ENCODE assay signal across 10 mouse cellular contexts in the genomic region with DNA sequence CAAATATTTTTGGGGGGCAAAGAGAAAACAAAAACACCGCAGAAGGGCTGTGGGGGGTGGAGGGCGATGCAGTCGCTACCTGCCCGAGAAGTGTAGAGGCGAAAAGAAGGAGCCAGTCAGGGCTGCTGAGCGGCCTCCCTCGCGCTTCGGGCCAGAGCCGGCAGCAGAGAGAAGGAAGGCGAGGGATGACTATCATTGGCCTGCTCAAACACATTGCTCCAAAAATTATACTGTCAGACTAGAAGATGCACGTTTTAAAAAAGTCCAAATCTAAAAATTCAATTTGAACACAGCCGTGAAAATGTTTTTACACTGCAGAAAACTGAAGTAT. TPM values are rescaled to one million over a fixed set of nuclear protein-coding genes. Genes with fewer than 3 reads are reported as not detected.
DNase-seq lines count a peak whose midpoint lies in the region; ATAC-seq and TF ChIP-seq lines count a peak whose summit lies in the region.
"Had no signal": no experiment of that assay in that cellular context is flagged by ENCODE, and none has a peak within 500 bp of the region (broad histone marks: within the 10 kb centered on the region; RNA-seq: fewer than 3 reads in every experiment).

No protein-coding gene starts in this region.

- 0 out of 2 replicates have a peak overlapping the region, but pooled peaks have one; percentile 2 for H3K4me2 ChIP-seq in kidney, embryonic 15.5 days
- peak overlapping the region; percentile 37 for H3K4me2 ChIP-seq in embryonic facial prominence, embryonic 13.5 days
- peak overlapping the region; percentile 43 for H3K4me2 ChIP-seq in forebrain, embryonic 15.5 days (replicated peaks)
- H3K4me2 ChIP-seq in myocyte (ENCODE audit: low read depth) = peak overlapping the region; percentile 92
- no peak overlapping the region for H3K4me2 ChIP-seq in lung, postnatal 0 days (replicated peaks; ENCODE audit: low read depth, low read length)

- no peak overlapping the region for H3K27ac ChIP-seq in kidney, embryonic 15.5 days
- H3K27ac ChIP-seq in embryonic facial prominence, embryonic 13.5 days = 0 out of 2 replicates have a peak overlapping the region, but pooled peaks have one; percentile 5
- peak overlapping the region; percentile 97 for H3K27ac ChIP-seq in forebrain, embryonic 15.5 days (replicated peaks)
- no peak overlapping the region for H3K27ac ChIP-seq in lung, postnatal 0 days (ENCODE audit: low read length)

- no peak overlapping the region for H3ac ChIP-seq in myocyte (ENCODE audit: control insufficient read depth, insufficient read length)

- H3K9me3 ChIP-seq in kidney, embryonic 15.5 days (replicated peaks) = no peaks in the 10 kb centered on the region
- no peaks in the 10 kb centered on the region for H3K9me3 ChIP-seq in embryonic facial prominence, embryonic 13.5 days
- H3K9me3 ChIP-seq in forebrain, embryonic 15.5 days = no peaks in the 10 kb centered on the region
- H3K9me3 ChIP-seq in lung, postnatal 0 days (ENCODE audit: low read length) = no peaks in the 10 kb centered on the region

- no peak for TF ChIP-seq CTCF in lung, postnatal 0 days (IDR thresholded peaks at IDR 0.05)

- no peak for ATAC-seq in kidney, embryonic 15.5 days (replicated peaks; ENCODE audit: low FRiP score)
- no peak for ATAC-seq in embryonic facial prominence, embryonic 13.5 days (ENCODE audit: insufficient number of reproducible peaks, insufficient read depth, low FRiP score, low TSS enrichment, low read depth)
- peak; percentile 14 for ATAC-seq in forebrain, embryonic 15.5 days (replicated peaks)
- no peak for ATAC-seq in lung, postnatal 0 days

- WGBS in kidney, embryonic 15.5 days = 11% methylated on average over 13 of the region's 13 CpGs
- 13% methylated on average over 13 of the region's 13 CpGs for WGBS in embryonic facial prominence, embryonic 13.5 days
- 7% methylated on average over 13 of the region's 13 CpGs for WGBS in forebrain, embryonic 15.5 days
- WGBS in lung, postnatal 0 days = 57% methylated on average over 13 of the region's 13 CpGs

- no peak overlapping the region for H3K9ac ChIP-seq in kidney, embryonic 15.5 days
- no peak overlapping the region for H3K9ac ChIP-seq in embryonic facial prominence, embryonic 13.5 days
- peak overlapping the region; percentile 65 for H3K9ac ChIP-seq in forebrain, embryonic 15.5 days (replicated peaks)
- H3K9ac ChIP-seq in lung, postnatal 0 days (replicated peaks; ENCODE audit: low read depth) = no peak overlapping the region

- DNase-seq in kidney, postnatal 10 days = no peak
- DNase-seq in urinary bladder, postnatal 36 days (ENCODE audit: low spot score in 2 of 2) = no peak
- no peak for DNase-seq in lung, postnatal 0 days (ENCODE audit: low spot score)
- DNase-seq: cerebellum, adult 9-10 months; kidney, adult 9 months; thymus, adult 18-20 months had no signal

- H3K4me1 ChIP-seq in kidney, embryonic 15.5 days = peaks cover 33% of the 10 kb centered on the region
- peaks cover 82% of the 10 kb centered on the region for H3K4me1 ChIP-seq in embryonic facial prominence, embryonic 13.5 days
- H3K4me1 ChIP-seq in forebrain, embryonic 15.5 days = peaks cover 94% of the 10 kb centered on the region
- H3K4me1 ChIP-seq in lung, postnatal 0 days (ENCODE audit: insufficient read depth, low read depth, low read length) = peaks cover 16% of the 10 kb centered on the region

- H3K36me3 ChIP-seq in kidney, embryonic 15.5 days = no peaks in the 10 kb centered on the region
- H3K36me3 ChIP-seq in embryonic facial prominence, embryonic 13.5 days = no peaks in the 10 kb centered on the region
- no peaks in the 10 kb centered on the region for H3K36me3 ChIP-seq in forebrain, embryonic 15.5 days
- H3K36me3 ChIP-seq in myocyte (ENCODE audit: control insufficient read depth, insufficient read depth) = no peaks in the 10 kb centered on the region
- no peaks in the 10 kb centered on the region for H3K36me3 ChIP-seq in lung, postnatal 0 days (ENCODE audit: insufficient read depth, low read length)

- peaks cover 89% of the 10 kb centered on the region for H3K79me2 ChIP-seq in myocyte (ENCODE audit: control insufficient read depth, insufficient read depth)

- H3K4me3 ChIP-seq in kidney, embryonic 15.5 days (replicated peaks) = 0 out of 2 replicates have a peak overlapping the region, but pooled peaks have one; percentile 0
- H3K4me3 ChIP-seq in embryonic facial prominence, embryonic 13.5 days = peak overlapping the region; percentile 2; the same call in 1 of the 2 replicates
- H3K4me3 ChIP-seq in forebrain, embryonic 15.5 days = peak overlapping the region; percentile 21
- H3K4me3 ChIP-seq in myocyte = no peak overlapping the region
- no peak overlapping the region for H3K4me3 ChIP-seq in lung, postnatal 0 days (ENCODE audit: low read depth, low read length)

- no peak for TF ChIP-seq EP300 in lung, postnatal 0 days (IDR thresholded peaks at IDR 0.05)

- H3K27me3 ChIP-seq in kidney, embryonic 15.5 days = peaks cover 100% of the 10 kb centered on the region
- peaks cover 99% of the 10 kb centered on the region for H3K27me3 ChIP-seq in embryonic facial prominence, embryonic 13.5 days
- H3K27me3 ChIP-seq in forebrain, embryonic 15.5 days = peaks cover 14% of the 10 kb centered on the region
- no peaks in the 10 kb centered on the region for H3K27me3 ChIP-seq in myocyte (ENCODE audit: control insufficient read depth, insufficient read depth, insufficient read length)
- no peaks in the 10 kb centered on the region for H3K27me3 ChIP-seq in lung, postnatal 0 days (replicated peaks; ENCODE audit: insufficient read depth, low read length)

- no peak for TF ChIP-seq POLR2A in myocyte (IDR thresholded peaks at IDR 0.05; ENCODE audit: insufficient read length, low read depth)

TF ChIP-seq in myocyte, 11 proteins besides CTCF, POLR2A, EP300 and RAD21:
- TF ChIP-seq TCF12 (IDR thresholded peaks at IDR 0.05; ENCODE audit: insufficient read depth, poor library complexity, severe bottlenecking) = no peak
- no peak for TF ChIP-seq TCF3 (IDR thresholded peaks at IDR 0.05; ENCODE audit: insufficient read length, low read depth)
- TF ChIP-seq E2F4 (IDR thresholded peaks at IDR 0.05; ENCODE audit: insufficient read depth) = no peak
- TF ChIP-seq MAX (IDR thresholded peaks at IDR 0.05; ENCODE audit: low read depth) = no peak
- no peak for TF ChIP-seq CEBPB (IDR thresholded peaks at IDR 0.05; ENCODE audit: insufficient read depth, poor library complexity, severe bottlenecking)
- TF ChIP-seq POLR2AphosphoS2 (IDR thresholded peaks at IDR 0.05; ENCODE audit: insufficient read length, low read depth) = no peak
- no peak for TF ChIP-seq REST (IDR thresholded peaks at IDR 0.05; ENCODE audit: insufficient read depth, insufficient read length)
- TF ChIP-seq USF1 (IDR thresholded peaks at IDR 0.05; ENCODE audit: low read depth) = no peak
- TF ChIP-seq SRF (IDR thresholded peaks at IDR 0.05; ENCODE audit: control insufficient read depth, insufficient read length, low read depth) = no peak
- no peak for TF ChIP-seq MYOD1 (IDR thresholded peaks at IDR 0.05; ENCODE audit: control insufficient read depth in 1 of 3, insufficient read length in 2 of 3, low read depth in 2 of 3)
- no peak for TF ChIP-seq MYOG (IDR thresholded peaks at IDR 0.05; ENCODE audit: control insufficient read depth in 1 of 3, insufficient read depth in 1 of 3, insufficient read length in 2 of 3, low read depth in 2 of 3)

RNA-seq across cellular contexts. Expression of a gene that starts 20.0 kb away (rescaled TPM):
- polyA plus RNA-seq in kidney, embryonic 15.5 days (2015; fragmentation: Nextera tagmentation; extraction: Ambion mirVana) = 14.2 and 15.5 TPM in 2 replicates
- polyA plus RNA-seq in embryonic facial prominence, embryonic 13.5 days (2015; fragmentation: Nextera tagmentation; extraction: Ambion mirVana) = 37.0 and 42.9 TPM in 2 replicates
- 413 and 445 TPM in 2 replicates for polyA plus RNA-seq in forebrain, embryonic 15.5 days (2015; fragmentation: Nextera tagmentation; extraction: Ambion mirVana)
- 65.7 TPM for polyA plus RNA-seq in myocyte (2012; fragmentation: generic; extraction: Trizol)
- 38.8 and 45.1 TPM in 2 replicates for polyA plus RNA-seq in lung, postnatal 0 days (2015; fragmentation: Nextera tagmentation; extraction: Ambion mirVana)

RNA-seq across cellular contexts. Expression of a gene that starts 42.4 kb away (rescaled TPM):
- 6.3 and 7.0 TPM in 2 replicates for polyA plus RNA-seq in kidney, embryonic 15.5 days (2015; fragmentation: Nextera tagmentation; extraction: Ambion mirVana)
- 7.0 TPM in 2 replicates for polyA plus RNA-seq in embryonic facial prominence, embryonic 13.5 days (2015; fragmentation: Nextera tagmentation; extraction: Ambion mirVana)
- polyA plus RNA-seq in forebrain, embryonic 15.5 days (2015; fragmentation: Nextera tagmentation; extraction: Ambion mirVana) = 8.1 and 8.9 TPM in 2 replicates
- 6.7 TPM for polyA plus RNA-seq in myocyte (2012; fragmentation: generic; extraction: Trizol)
- 6.2 and 6.8 TPM in 2 replicates for polyA plus RNA-seq in lung, postnatal 0 days (2015; fragmentation: Nextera tagmentation; extraction: Ambion mirVana)

RNA-seq across cellular contexts. Expression of a gene that starts 51.1 kb away (rescaled TPM):
- polyA plus RNA-seq in kidney, embryonic 15.5 days (2015; fragmentation: Nextera tagmentation; extraction: Ambion mirVana) = 52.6 and 53.0 TPM in 2 replicates
- 45.6 and 48.2 TPM in 2 replicates for polyA plus RNA-seq in embryonic facial prominence, embryonic 13.5 days (2015; fragmentation: Nextera tagmentation; extraction: Ambion mirVana)
- 36.3 and 39.9 TPM in 2 replicates for polyA plus RNA-seq in forebrain, embryonic 15.5 days (2015; fragmentation: Nextera tagmentation; extraction: Ambion mirVana)
- 21.8 TPM for polyA plus RNA-seq in myocyte (2012; fragmentation: generic; extraction: Trizol)
- polyA plus RNA-seq in lung, postnatal 0 days (2015; fragmentation: Nextera tagmentation; extraction: Ambion mirVana) = 24.4 and 24.8 TPM in 2 replicates

RNA-seq across cellular contexts. Expression of a gene that starts 57.4 kb away (rescaled TPM):
- 1.9 and 2.3 TPM in 2 replicates for polyA plus RNA-seq in kidney, embryonic 15.5 days (2015; fragmentation: Nextera tagmentation; extraction: Ambion mirVana)
- 6.1 and 6.2 TPM in 2 replicates for polyA plus RNA-seq in embryonic facial prominence, embryonic 13.5 days (2015; fragmentation: Nextera tagmentation; extraction: Ambion mirVana)
- 2.7 TPM in 2 replicates for polyA plus RNA-seq in forebrain, embryonic 15.5 days (2015; fragmentation: Nextera tagmentation; extraction: Ambion mirVana)
- polyA plus RNA-seq in myocyte (2012; fragmentation: generic; extraction: Trizol) = 9.4 TPM
- 2.0 and 2.8 TPM in 2 replicates for polyA plus RNA-seq in lung, postnatal 0 days (2015; fragmentation: Nextera tagmentation; extraction: Ambion mirVana)

Comparison
In these comparisons a context has a peak if more than half of its experiments do, and no peak if none do; other contexts are left out.
1. H3K27ac ChIP-seq: peak in embryonic facial prominence, embryonic 13.5 days (single experiment) and forebrain, embryonic 15.5 days (single experiment); none in kidney, embryonic 15.5 days (single experiment) and lung, postnatal 0 days (single experiment).
2. H3K4me3 ChIP-seq: peak in kidney, embryonic 15.5 days (single experiment), embryonic facial prominence, embryonic 13.5 days (single experiment) and forebrain, embryonic 15.5 days (single experiment); none in myocyte (single experiment) and lung, postnatal 0 days (single experiment).